Mouse (Mus musculus) intestine, embryonic 15.5 days (tissue): ENCODE results near the gene Pilrb1. TPM values are rescaled to one million over a fixed set of nuclear protein-coding genes. Genes with fewer than 3 reads are reported as not detected.
"Not testable (repeated sequence)": the region's sequence is repeated elsewhere in the genome, so short reads cannot be mapped to it uniquely, and the experiment has no call there.

Experiments used
- ATAC-seq: fragments of 200-750 bp; cut with Nextera tagmentation; 2 replicates; pipeline ENCODE4 v1.8.0; 2017; ENCODE audit warnings: moderate TSS enrichment, moderate library complexity
- H3K27ac ChIP-seq: fragments of 300-500 bp; sonication (generic); 2 replicates; pipeline ENCODE4 v1.5.1; 2015; ENCODE audit warnings: mild to moderate bottlenecking, inconsistent platforms
- H3K27me3 ChIP-seq: fragments of 300-500 bp; sonication (generic); replicated peaks from 2 replicates; pipeline ENCODE4 v1.6.1; 2015; ENCODE audit warnings: inconsistent platforms
- H3K36me3 ChIP-seq: fragments of 300-500 bp; sonication (generic); 2 replicates; pipeline ENCODE4 v1.6.1; 2015; ENCODE audit warnings: inconsistent platforms
- H3K4me1 ChIP-seq: fragments of 300-500 bp; sonication (generic); replicated peaks from 2 replicates; pipeline ENCODE4 v1.6.1; 2015; ENCODE audit warnings: inconsistent platforms
- H3K4me2 ChIP-seq: fragments of 300-500 bp; sonication (generic); replicated peaks from 2 replicates; pipeline ENCODE4 v1.6.1; 2015; ENCODE audit warnings: mild to moderate bottlenecking, inconsistent platforms
- H3K4me3 ChIP-seq: fragments of 300-500 bp; sonication (generic); replicated peaks from 2 replicates; pipeline ENCODE4 v1.5.1; 2015; ENCODE audit warnings: inconsistent platforms
- H3K9ac ChIP-seq: fragments of 300-500 bp; sonication (generic); 2 replicates; pipeline ENCODE4 v1.6.1; 2015; ENCODE audit warnings: inconsistent platforms
- H3K9me3 ChIP-seq: fragments of 300-500 bp; sonication (generic); 2 replicates; pipeline ENCODE4 v1.6.1; 2016; ENCODE audit warnings: inconsistent platforms
- WGBS: fragments of 180-500 bp; shearing (Covaris S2); methylation state at CpG from one replicate; pipeline ENCODE4 v1.1.7; 2015; 5-methylcytosine and 5-hydroxymethylcytosine counted together
- polyA plus RNA-seq: library from polyadenylated mRNA; unstranded; fragments of >200 nt; fragmentation: Nextera tagmentation; extraction: Ambion mirVana; gene quantifications from 2 replicates; pipeline ENCODE4 v1.2.1, GENCODE M21; 2015

Pilrb1 gene
- polyA plus RNA-seq, 1 experiment from 2014 or later: 1.1 TPM

GRCm38 (mm10) chr5:137856870-137857269 is 1.0 kb downstream of the Pilrb1 start:
- not testable (repeated sequence) for H3K36me3 ChIP-seq, H3K27ac ChIP-seq, H3K9me3 ChIP-seq, H3K4me2 ChIP-seq, H3K4me1 ChIP-seq, H3K4me3 ChIP-seq, H3K27me3 ChIP-seq, H3K9ac ChIP-seq, ATAC-seq
- WGBS: 62% methylated on average over 5 of the region's 5 CpGs

GRCm38 (mm10) chr5:137854907-137855306 is 3.0 kb downstream of the Pilrb1 start:
- not testable (repeated sequence) for ATAC-seq, H3K9ac ChIP-seq, H3K36me3 ChIP-seq, H3K4me3 ChIP-seq, H3K4me1 ChIP-seq, H3K27ac ChIP-seq, H3K4me2 ChIP-seq, H3K9me3 ChIP-seq, H3K27me3 ChIP-seq
- WGBS: 73% methylated on average over 3 of the region's 3 CpGs

DNA sequence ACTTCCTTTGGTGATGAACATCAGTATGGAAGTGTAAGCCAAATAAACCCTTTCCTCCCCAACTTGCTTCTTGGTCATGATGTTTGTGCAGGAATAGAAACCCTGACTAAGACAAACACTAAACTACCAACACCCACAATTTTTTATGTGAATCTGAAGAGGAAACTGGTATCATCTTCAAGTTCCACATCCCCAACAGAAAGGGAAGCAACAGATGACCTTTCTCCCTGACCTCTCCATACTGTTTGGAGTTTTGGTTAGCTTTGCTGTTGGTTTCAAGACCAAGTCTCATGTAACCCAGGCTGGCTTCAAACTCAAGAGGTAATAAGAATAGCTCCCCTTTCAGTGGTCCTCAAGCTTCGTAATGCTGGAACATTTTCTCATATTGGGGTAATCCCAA is 7.6 kb downstream of the Pilrb1 start:
- 92% methylated on average over 1 of the region's 1 CpGs for WGBS
- not testable (repeated sequence) for ATAC-seq, H3K4me1 ChIP-seq

DNA sequence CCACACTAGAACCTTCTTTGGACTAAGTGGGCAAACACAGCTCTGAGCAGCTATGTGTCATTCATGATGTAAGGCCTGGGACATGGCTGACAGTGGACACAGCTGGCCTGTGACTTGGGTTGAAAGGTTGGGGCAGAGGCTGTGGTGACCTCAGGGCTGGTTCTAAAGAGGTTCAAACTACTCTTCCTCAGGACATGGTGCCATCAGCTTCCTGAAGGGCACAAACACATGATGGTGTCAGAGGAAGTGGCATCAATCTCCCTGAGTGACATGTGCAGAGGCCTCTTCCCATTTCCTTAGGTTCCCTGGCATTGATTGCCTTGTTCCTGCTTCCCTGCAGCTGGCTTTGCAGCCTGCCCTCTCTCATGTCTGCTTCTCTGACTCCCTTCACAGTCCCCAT is 20.8 kb downstream of the Pilrb1 start:
- H3K9me3 ChIP-seq, H3K4me2 ChIP-seq, H3K4me1 ChIP-seq, H3K36me3 ChIP-seq, ATAC-seq, H3K27me3 ChIP-seq, H3K9ac ChIP-seq, H3K27ac ChIP-seq, H3K4me3 ChIP-seq: not testable (repeated sequence)

More for the DNA sequence above, 7.6 kb downstream of the Pilrb1 start:
- H3K36me3 ChIP-seq, H3K4me2 ChIP-seq, H3K9ac ChIP-seq, H3K9me3 ChIP-seq, H3K27me3 ChIP-seq, H3K4me3 ChIP-seq, H3K27ac ChIP-seq: not testable (repeated sequence)

GRCm38 (mm10) chr5:137836611-137837010 is 21.3 kb downstream of the Pilrb1 start:
- H3K4me1 ChIP-seq: no peaks in the 10 kb centered on the region
- no peak overlapping the region for H3K4me3 ChIP-seq
- no peak overlapping the region for H3K9ac ChIP-seq
- no peak for ATAC-seq
- H3K4me2 ChIP-seq: no peak overlapping the region
- H3K27me3 ChIP-seq: no peaks in the 10 kb centered on the region
- H3K36me3 ChIP-seq: no peaks in the 10 kb centered on the region
- no peak overlapping the region for H3K27ac ChIP-seq
- no peaks in the 10 kb centered on the region for H3K9me3 ChIP-seq

- not testable (repeated sequence) for H3K4me1 ChIP-seq, H3K27ac ChIP-seq, H3K4me2 ChIP-seq, H3K36me3 ChIP-seq, H3K9ac ChIP-seq, H3K27me3 ChIP-seq, H3K9me3 ChIP-seq, H3K4me3 ChIP-seq, ATAC-seq
- WGBS: 57% methylated on average over 2 of the region's 2 CpGs
Observed at GRCm38 (mm10) chr5:137835966-137836520, 21.9 kb downstream of the Pilrb1 start, which contains the start of gene Pilra. Gene Pilra, minus strand, starts transcription at chr5:137836281.

- Histone ChIP-seq H3K4me2 (no peak overlapping the region), H3K4me3 (no peak overlapping the region), H3K27me3 (no peaks in the 10 kb centered on the region), H3K27ac (no peak overlapping the region), H3K36me3 (no peaks in the 10 kb centered on the region), H3K9me3 (no peaks in the 10 kb centered on the region), H3K9ac (no peak overlapping the region), H3K4me1 (no peaks in the 10 kb centered on the region)
- no peak for ATAC-seq
- WGBS: 56% methylated on average over 4 of the region's 4 CpGs
Observed at GRCm38 (mm10) chr5:137833500-137833899, 24.4 kb downstream of the Pilrb1 start.

DNA sequence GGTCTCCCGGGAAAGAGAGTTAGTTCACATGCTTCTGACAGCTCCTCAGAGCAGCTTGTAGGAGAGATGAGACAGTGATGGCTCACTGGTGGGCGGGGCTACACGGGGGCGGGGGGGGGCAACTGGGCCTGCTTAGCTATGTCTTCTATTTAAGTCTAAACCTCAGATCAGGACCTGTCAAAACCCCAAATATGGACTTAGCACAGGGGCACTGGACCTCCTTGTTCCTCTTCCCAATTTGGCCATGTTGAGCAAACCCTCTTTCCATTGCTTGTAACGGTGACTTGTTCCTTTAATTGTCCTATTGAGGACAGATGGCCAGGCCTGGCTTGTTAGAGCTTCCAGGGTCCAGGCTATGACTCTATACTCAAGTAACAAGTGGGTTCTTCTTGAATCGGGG is 26.4 kb downstream of the Pilrb1 start:
- Histone ChIP-seq H3K4me3 (no peak overlapping the region), H3K9ac (no peak overlapping the region), H3K4me1 (no peaks in the 10 kb centered on the region), H3K27ac (no peak overlapping the region), H3K4me2 (no peak overlapping the region), H3K36me3 (no peaks in the 10 kb centered on the region), H3K27me3 (no peaks in the 10 kb centered on the region), H3K9me3 (no peaks in the 10 kb centered on the region)
- WGBS: 66% methylated on average over 6 of the region's 6 CpGs
- no peak for ATAC-seq

DNA sequence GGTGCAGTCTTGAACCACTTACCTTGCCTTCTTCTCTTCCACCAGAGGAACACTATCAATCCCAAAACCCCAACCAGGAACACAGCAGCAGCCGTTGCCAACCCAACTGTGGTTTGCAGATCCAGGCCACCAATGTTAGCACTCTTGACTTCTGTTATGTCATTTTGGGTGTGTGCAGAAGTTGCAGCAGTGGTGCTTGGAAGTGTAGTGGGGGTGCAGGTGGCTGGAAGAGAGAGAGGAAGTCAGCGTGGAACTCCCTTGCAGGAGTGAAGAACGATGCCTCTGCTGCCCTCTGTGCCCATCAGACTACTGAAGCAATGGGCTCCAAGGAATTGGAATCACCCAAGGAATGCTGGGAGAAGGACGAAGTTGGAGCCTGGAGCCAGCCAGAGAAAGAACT is 26.8 kb downstream of the Pilrb1 start:
- no peak overlapping the region for H3K9ac ChIP-seq
- no peaks in the 10 kb centered on the region for H3K9me3 ChIP-seq
- no peaks in the 10 kb centered on the region for H3K27me3 ChIP-seq
- ATAC-seq: no peak
- no peak overlapping the region for H3K4me3 ChIP-seq
- H3K36me3 ChIP-seq: no peaks in the 10 kb centered on the region
- no peaks in the 10 kb centered on the region for H3K4me1 ChIP-seq
- 82% methylated on average over 4 of the region's 4 CpGs for WGBS
- no peak overlapping the region for H3K27ac ChIP-seq
- H3K4me2 ChIP-seq: no peak overlapping the region

DNA sequence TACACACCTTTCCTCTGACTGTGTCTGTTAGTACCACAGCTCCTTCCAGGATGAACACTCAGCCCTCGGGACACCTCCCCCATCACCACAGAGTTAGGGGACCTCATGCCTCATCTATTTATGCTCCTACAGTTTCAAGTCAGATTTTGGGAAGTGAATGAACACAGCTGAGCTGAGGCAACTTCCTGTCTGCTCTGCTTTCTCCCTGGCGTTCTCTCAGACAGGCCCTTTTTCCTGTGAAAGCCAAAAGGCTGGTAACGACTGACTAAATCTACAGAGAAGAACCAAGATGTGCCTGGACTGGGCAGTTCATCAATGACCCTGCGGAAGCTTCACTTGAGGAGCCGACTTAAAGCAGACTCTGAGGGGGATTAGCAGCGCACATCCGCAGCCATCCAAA is 27.7 kb downstream of the Pilrb1 start:
- ATAC-seq: no peak

DNA sequence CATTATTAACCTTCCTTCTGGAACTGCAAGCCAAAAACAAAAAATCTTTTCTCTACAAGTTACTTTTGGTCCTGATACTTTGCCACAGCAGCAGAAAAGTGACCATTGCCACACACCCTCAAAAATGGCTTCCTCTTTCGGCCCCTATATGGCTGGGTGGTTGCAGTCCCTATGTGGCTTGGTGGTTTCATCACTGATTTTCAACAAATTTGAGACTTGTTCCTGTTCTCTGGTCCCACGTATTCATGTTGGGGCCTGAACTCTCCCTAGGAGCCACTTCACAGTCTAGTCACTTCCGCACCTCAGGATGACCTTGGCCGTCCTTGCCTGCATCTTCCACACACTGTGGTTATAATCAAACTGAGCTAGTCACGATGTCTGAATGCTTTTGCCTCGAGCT is 29.2 kb downstream of the Pilrb1 start:
- Histone ChIP-seq H3K4me3 (no peak overlapping the region), H3K27me3 (no peaks in the 10 kb centered on the region), H3K4me2 (no peak overlapping the region), H3K9me3 (no peaks in the 10 kb centered on the region), H3K4me1 (no peaks in the 10 kb centered on the region), H3K9ac (no peak overlapping the region), H3K27ac (no peak overlapping the region), H3K36me3 (no peaks in the 10 kb centered on the region)
- ATAC-seq: no peak
- 79% methylated on average over 6 of the region's 6 CpGs for WGBS

More for the DNA sequence above, 27.7 kb downstream of the Pilrb1 start:
- Histone ChIP-seq H3K27ac (no peak overlapping the region), H3K9me3 (no peaks in the 10 kb centered on the region), H3K4me3 (no peak overlapping the region), H3K9ac (no peak overlapping the region), H3K4me1 (no peaks in the 10 kb centered on the region), H3K27me3 (no peaks in the 10 kb centered on the region), H3K36me3 (no peaks in the 10 kb centered on the region), H3K4me2 (no peak overlapping the region)
- WGBS: 67% methylated on average over 7 of the region's 7 CpGs

DNA sequence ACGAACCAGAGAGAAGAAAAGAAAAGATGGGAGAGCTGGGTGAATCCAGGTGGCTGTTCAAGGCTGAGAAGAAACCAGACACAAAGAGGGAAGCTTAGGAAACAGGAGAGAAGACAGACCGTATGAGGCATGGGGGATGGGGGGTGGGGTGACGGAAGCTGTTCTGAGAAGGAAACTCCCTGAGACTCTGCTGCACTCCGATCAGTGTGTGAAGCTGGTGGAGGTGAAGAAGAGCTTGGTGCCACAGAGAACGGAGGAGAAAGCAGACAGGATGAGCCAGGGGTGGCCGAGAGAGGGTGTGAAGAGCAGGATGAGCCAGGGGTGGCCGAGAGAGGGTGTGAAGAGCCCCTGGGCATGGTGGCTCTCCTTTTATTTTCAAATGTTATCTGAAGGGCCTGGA is 31.5 kb downstream of the Pilrb1 start:
- H3K4me1 ChIP-seq: no peaks in the 10 kb centered on the region
- H3K4me3 ChIP-seq: no peak overlapping the region
- 50% methylated on average over 7 of the region's 7 CpGs for WGBS
- no peaks in the 10 kb centered on the region for H3K27me3 ChIP-seq
- no peak overlapping the region for H3K4me2 ChIP-seq
- H3K36me3 ChIP-seq: no peaks in the 10 kb centered on the region
- no peak for ATAC-seq
- no peak overlapping the region for H3K27ac ChIP-seq
- H3K9me3 ChIP-seq: no peaks in the 10 kb centered on the region
- no peak overlapping the region for H3K9ac ChIP-seq

GRCm38 (mm10) chr5:137825971-137826370 is 31.9 kb downstream of the Pilrb1 start:
- Histone ChIP-seq H3K4me3 (no peak overlapping the region), H3K36me3 (no peaks in the 10 kb centered on the region), H3K9me3 (no peaks in the 10 kb centered on the region), H3K4me2 (no peak overlapping the region), H3K27me3 (no peaks in the 10 kb centered on the region), H3K27ac (no peak overlapping the region), H3K9ac (no peak overlapping the region), H3K4me1 (no peaks in the 10 kb centered on the region)
- ATAC-seq: no peak
- WGBS: 78% methylated on average over 2 of the region's 2 CpGs
